Mouse (Mus musculus): ENCODE data around the gene Fnip1. TPM values are rescaled to one million over a fixed set of nuclear protein-coding genes. Genes with fewer than 3 reads are reported as not detected.

Fnip1 gene
- polyA plus RNA-seq, 1 experiment from 2014 or later, result 9.6 TPM

- Histone ChIP-seq H3K27me3 (no peaks in the 10 kb centered on the region), H3K27ac (replicated peaks) (no peak overlapping the region), H3K9me3 (no peaks in the 10 kb centered on the region), H3K4me3 (no peak overlapping the region), H3K4me1 (replicated peaks) (peaks cover 24% of the 10 kb centered on the region), H3K4me2 (no peak overlapping the region), H3K9ac (no peak overlapping the region), H3K36me3 (no peaks in the 10 kb centered on the region)
- WGBS, result 93% methylated on average over 2 of the region's 2 CpGs
- ATAC-seq (ENCODE audit: low read depth), result no peak
These were observed 90.0 kb downstream of the Fnip1 start for GRCm38 (mm10) chr11:54528002-54528401.

- Histone ChIP-seq H3K9me3 (no peaks in the 10 kb centered on the region), H3K9ac (no peak overlapping the region), H3K4me3 (no peak overlapping the region), H3K4me2 (no peak overlapping the region), H3K27ac (replicated peaks) (no peak overlapping the region), H3K27me3 (no peaks in the 10 kb centered on the region), H3K4me1 (replicated peaks) (peaks cover 5% of the 10 kb centered on the region; the same call in 1 of the 2 replicates), H3K36me3 (no peaks in the 10 kb centered on the region)
- no peak for ATAC-seq (ENCODE audit: low read depth)
- 73% methylated on average over 1 of the region's 1 CpGs for WGBS
These were observed 92.4 kb downstream of the Fnip1 start for GRCm38 (mm10) chr11:54530391-54530790.

GRCm38 (mm10) chr11:54530916-54531315 lies 92.9 kb downstream of the Fnip1 start:
- Histone ChIP-seq H3K4me2 (no peak overlapping the region), H3K9ac (no peak overlapping the region), H3K9me3 (no peaks in the 10 kb centered on the region), H3K4me3 (no peak overlapping the region), H3K27me3 (no peaks in the 10 kb centered on the region), H3K4me1 (replicated peaks) (peaks cover 5% of the 10 kb centered on the region; the same call in 1 of the 2 replicates), H3K36me3 (no peaks in the 10 kb centered on the region), H3K27ac (replicated peaks) (no peak overlapping the region)
- 88% methylated on average over 1 of the region's 1 CpGs for WGBS
- ATAC-seq (ENCODE audit: low read depth), result no peak

DNA sequence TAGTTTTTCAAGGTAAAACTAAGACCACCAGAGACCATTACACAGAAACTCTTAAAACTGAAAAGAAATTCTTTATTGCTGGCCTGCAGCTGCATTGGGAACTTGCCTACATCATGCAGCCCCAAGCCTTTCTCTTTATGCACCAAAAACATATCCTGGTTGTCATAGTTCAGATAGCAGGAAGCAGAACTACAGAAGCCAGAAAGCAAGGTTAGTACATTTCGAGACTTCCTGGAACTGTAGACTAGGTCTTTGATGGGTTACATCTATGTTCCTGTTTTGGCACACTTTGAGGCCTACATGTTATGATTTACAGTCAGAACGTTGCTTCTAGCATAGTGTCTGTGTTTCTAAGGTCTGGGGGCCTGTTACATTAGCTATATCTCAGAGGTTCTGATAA lies 95.8 kb downstream of the Fnip1 start:
- no peaks in the 10 kb centered on the region for H3K36me3 ChIP-seq
- no peak for ATAC-seq (ENCODE audit: low read depth)
- no peak overlapping the region for H3K4me2 ChIP-seq
- H3K9me3 ChIP-seq, result no peaks in the 10 kb centered on the region
- no peaks in the 10 kb centered on the region for H3K27me3 ChIP-seq
- no peak overlapping the region for H3K9ac ChIP-seq
- WGBS, result 88% methylated on average over 2 of the region's 2 CpGs
- H3K27ac ChIP-seq (replicated peaks), result no peak overlapping the region
- H3K4me3 ChIP-seq, result no peak overlapping the region
- peaks cover 6% of the 10 kb centered on the region; the same call in 1 of the 2 replicates for H3K4me1 ChIP-seq (replicated peaks)

DNA sequence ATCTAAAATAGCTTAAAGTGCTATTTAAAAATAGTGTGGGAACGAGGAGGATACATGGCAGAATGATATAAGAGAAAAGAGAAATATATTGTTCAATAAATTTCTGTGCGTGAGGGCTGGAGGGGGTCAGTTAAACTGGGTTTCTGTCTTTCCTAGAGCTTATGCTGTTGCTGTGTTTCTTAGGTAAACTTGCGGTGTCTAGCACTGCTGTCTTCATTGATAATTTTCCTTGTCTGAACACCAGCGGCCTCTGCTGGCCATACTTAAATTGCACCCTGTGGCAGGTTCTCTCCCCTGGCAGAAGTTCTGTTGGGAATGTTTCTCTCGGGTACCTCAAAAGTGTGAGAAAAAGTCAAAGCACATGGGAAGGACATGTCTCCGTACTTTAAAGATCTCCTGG lies 96.9 kb downstream of the Fnip1 start:
- Histone ChIP-seq H3K27me3 (no peaks in the 10 kb centered on the region), H3K4me1 (replicated peaks) (peaks cover 10% of the 10 kb centered on the region; the same call in 1 of the 2 replicates), H3K4me2 (no peak overlapping the region), H3K36me3 (no peaks in the 10 kb centered on the region), H3K9ac (no peak overlapping the region), H3K27ac (replicated peaks) (no peak overlapping the region), H3K9me3 (no peaks in the 10 kb centered on the region), H3K4me3 (no peak overlapping the region)
- 59% methylated on average over 6 of the region's 6 CpGs for WGBS
- no peak for ATAC-seq (ENCODE audit: low read depth)

GRCm38 (mm10) chr11:54539031-54539430 lies 101.0 kb downstream of the Fnip1 start:
- ATAC-seq (ENCODE audit: low read depth), result no peak
- H3K4me3 ChIP-seq, result no peak overlapping the region
- 0 out of 2 replicates have a peak, but pooled peaks cover 5% of the 10 kb centered on the region for H3K4me1 ChIP-seq (replicated peaks)
- 65% methylated on average over 2 of the region's 2 CpGs for WGBS
- H3K9ac ChIP-seq, result no peak overlapping the region
- no peaks in the 10 kb centered on the region for H3K27me3 ChIP-seq
- H3K36me3 ChIP-seq, result no peaks in the 10 kb centered on the region
- no peak overlapping the region for H3K4me2 ChIP-seq
- no peaks in the 10 kb centered on the region for H3K9me3 ChIP-seq
- no peak overlapping the region for H3K27ac ChIP-seq (replicated peaks)

DNA sequence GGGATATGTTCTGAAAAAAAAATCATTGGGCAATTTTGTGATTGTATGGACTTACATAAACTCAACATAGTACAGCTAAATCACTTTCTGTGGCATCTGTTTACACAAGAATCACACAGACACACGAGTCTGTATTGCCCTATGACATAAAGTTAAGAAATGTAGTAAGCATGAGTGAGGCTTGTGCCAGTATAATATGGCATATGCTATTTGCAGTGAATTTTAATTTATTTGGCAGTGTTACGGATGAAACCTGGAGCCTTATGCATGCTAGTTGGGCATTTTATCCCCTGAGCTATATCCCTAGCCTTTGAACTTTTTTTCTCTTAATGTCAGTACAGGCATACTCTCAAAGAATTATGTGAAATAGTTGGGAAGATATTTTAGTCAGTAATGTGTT lies 101.5 kb downstream of the Fnip1 start:
- Histone ChIP-seq H3K9me3 (no peaks in the 10 kb centered on the region), H3K27ac (replicated peaks) (no peak overlapping the region), H3K27me3 (no peaks in the 10 kb centered on the region), H3K36me3 (no peaks in the 10 kb centered on the region), H3K4me2 (no peak overlapping the region), H3K4me1 (replicated peaks) (0 out of 2 replicates have a peak, but pooled peaks cover 5% of the 10 kb centered on the region), H3K4me3 (no peak overlapping the region), H3K9ac (no peak overlapping the region)
- WGBS, result 87% methylated on average over 2 of the region's 2 CpGs
- ATAC-seq (ENCODE audit: low read depth), result no peak

GRCm38 (mm10) chr11:54540328-54540727 lies 102.3 kb downstream of the Fnip1 start:
- no peak overlapping the region for H3K4me2 ChIP-seq
- no peaks in the 10 kb centered on the region for H3K9me3 ChIP-seq
- H3K4me1 ChIP-seq (replicated peaks), result 0 out of 2 replicates have a peak, but pooled peaks cover 5% of the 10 kb centered on the region
- H3K4me3 ChIP-seq, result no peak overlapping the region
- ATAC-seq (ENCODE audit: low read depth), result no peak
- H3K36me3 ChIP-seq, result no peaks in the 10 kb centered on the region
- H3K9ac ChIP-seq, result no peak overlapping the region
- H3K27me3 ChIP-seq, result no peaks in the 10 kb centered on the region
- H3K27ac ChIP-seq (replicated peaks), result no peak overlapping the region

DNA sequence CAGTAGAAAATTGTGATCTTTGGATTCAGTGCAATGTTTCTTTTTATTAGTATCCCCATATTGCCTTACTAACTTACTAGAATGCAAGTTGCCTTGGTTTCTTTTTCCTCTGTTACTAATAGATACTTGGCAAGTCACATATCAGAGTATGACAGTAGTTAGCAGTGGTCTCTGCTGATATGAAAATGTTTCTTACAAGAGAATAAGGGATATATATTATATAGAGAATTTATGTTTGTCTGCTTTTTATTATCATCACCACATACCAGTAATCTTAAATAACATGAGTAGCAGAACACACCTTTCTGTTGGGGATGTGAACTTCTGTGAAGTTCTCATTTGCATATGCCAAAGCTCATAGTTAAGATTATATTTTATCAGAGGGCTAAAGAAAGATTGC lies 104.4 kb downstream of the Fnip1 start:
- Histone ChIP-seq H3K9me3 (no peaks in the 10 kb centered on the region), H3K36me3 (no peaks in the 10 kb centered on the region), H3K27ac (replicated peaks) (no peak overlapping the region), H3K9ac (no peak overlapping the region), H3K4me2 (no peak overlapping the region), H3K4me1 (replicated peaks) (0 out of 2 replicates have a peak, but pooled peaks cover 5% of the 10 kb centered on the region), H3K27me3 (no peaks in the 10 kb centered on the region), H3K4me3 (no peak overlapping the region)
- ATAC-seq (ENCODE audit: low read depth), result no peak

DNA sequence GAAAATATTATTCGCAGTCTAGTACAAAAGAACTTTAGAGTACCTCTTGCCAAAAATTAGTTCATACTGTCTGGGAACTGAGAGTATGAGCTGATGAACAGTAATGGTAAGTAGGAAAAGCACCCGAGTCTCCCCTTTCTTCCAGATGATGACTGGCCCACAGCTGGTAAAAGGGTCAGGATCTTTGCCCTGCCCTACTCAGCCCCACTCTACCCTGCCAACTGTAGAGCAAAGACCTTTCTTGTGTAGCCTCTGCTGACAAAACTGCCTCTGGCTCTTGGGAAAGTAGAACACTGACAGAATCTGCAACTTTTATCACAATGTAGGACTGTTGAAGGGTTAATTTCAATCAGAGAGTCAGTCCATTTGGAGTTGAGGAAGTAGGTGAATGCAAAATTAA lies 117.0 kb downstream of the Fnip1 start:
- Histone ChIP-seq H3K9ac (no peak overlapping the region), H3K27ac (replicated peaks) (no peak overlapping the region), H3K27me3 (no peaks in the 10 kb centered on the region), H3K9me3 (no peaks in the 10 kb centered on the region), H3K36me3 (no peaks in the 10 kb centered on the region), H3K4me1 (replicated peaks) (no peaks in the 10 kb centered on the region), H3K4me3 (no peak overlapping the region), H3K4me2 (no peak overlapping the region)
- ATAC-seq (ENCODE audit: low read depth), result no peak
- 87% methylated on average over 2 of the region's 2 CpGs for WGBS

DNA sequence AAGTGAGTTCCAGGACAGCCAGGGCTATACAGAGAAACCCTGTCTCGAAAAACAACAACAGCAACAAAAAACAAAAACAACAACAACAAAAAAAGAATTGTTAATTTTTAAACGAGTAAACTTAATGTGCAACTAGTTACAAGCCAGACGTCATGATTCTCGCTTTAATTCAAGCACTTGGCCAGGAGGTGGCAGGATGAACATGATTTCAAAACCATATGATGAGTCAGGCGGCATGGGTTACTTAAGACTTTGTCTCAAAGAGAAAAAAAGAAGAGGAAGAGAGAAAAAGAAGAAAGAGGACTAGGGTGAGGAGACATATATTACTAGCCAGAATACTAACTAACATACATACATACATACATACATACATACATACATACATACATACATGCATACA lies 124.8 kb downstream of the Fnip1 start:
- H3K4me1 ChIP-seq (replicated peaks), result no peaks in the 10 kb centered on the region
- WGBS, result 86% methylated on average over 5 of the region's 5 CpGs
- no peak overlapping the region for H3K4me2 ChIP-seq
- no peaks in the 10 kb centered on the region for H3K36me3 ChIP-seq
- H3K27me3 ChIP-seq, result no peaks in the 10 kb centered on the region
- no peaks in the 10 kb centered on the region for H3K9me3 ChIP-seq
- H3K27ac ChIP-seq (replicated peaks), result no peak overlapping the region
- ATAC-seq (ENCODE audit: low read depth), result no peak
- H3K9ac ChIP-seq, result no peak overlapping the region
- no peak overlapping the region for H3K4me3 ChIP-seq
